Mouse (Mus musculus) gastrocnemius, adult 8-10 months (tissue): ENCODE measurements around the gene Prss48. TPM values are rescaled to one million over a fixed set of nuclear protein-coding genes. Genes with fewer than 3 reads are reported as not detected.
"Not testable (repeated sequence)": the region's sequence is repeated elsewhere in the genome, so short reads cannot be mapped to it uniquely, and the experiment has no call there.

Source experiments
- DNase-seq, 2 experiments: peaks; one replicate each; pipeline ENCODE4 v3.0.0; 2022; ENCODE audit warnings: low spot score in 2 of 2
- total RNA-seq, 4 experiments: library from RNA; stranded (reverse); gene quantifications; 2 replicates each; pipeline ENCODE4 v1.2.4; 2022

Gene Prss48
- total RNA-seq, 4 experiments from 2014 or later = not detected

DNA sequence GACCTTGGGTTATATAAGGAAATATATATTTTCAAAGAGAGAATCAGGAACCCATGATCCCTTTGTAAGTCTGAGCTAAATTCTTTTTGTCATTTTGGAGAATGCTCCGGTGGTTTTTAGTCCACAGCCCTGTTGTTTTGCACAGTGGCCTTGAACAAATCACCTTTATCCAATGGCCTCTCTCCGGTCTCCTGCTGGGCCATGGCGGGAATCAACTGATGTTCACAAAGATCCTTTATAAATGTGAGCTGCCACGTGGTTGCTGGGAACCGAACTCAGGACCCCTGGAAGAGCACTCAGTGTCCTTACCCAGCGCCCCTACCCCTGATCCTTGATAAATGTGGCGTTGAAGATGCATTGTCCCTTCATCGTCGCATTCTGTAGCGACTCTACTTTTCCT lies 2.5 kb upstream of the Prss48 start:
- DNase-seq = no peak

DNA sequence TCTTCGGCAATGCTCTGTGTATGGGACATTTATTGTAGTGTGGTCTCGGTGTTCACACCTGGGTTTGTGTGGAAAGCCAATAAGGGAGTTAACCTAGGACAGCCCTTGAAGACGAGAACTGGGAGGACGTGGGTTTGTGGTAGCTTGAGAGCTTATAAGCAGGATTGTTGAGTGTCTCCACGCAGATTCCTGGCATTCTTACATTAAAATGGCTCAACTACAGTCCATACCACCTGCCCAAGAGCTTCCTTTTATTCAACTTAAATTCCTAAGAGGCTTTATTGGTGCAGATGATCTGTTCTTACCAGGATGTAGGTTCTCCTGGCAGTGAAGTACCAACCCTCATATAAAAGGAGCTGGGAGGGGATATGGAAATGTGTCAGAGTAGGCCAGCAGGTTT lies 649 bp upstream of the Prss48 start:
- DNase-seq = no peak

DNA sequence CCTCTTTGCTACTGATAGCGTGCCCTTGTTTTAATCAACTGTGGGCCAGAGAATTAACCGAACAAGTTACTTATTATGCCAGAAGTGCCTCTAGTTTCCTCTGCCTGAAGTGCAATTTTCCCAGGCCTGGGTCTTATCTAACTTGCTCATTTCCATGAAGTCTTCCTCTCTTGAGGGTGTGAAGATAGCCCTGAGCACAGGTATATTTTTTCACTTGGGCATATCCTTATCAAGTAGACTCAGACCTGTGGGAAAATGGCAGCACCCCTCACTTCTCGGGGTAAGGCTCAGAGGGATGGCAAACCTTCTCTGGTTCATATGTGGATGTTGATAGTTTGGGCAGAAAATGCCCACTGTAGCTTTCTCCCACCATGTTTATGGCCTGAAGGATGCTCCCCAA lies 1.0 kb downstream of the Prss48 start:
- no peak for DNase-seq

DNA sequence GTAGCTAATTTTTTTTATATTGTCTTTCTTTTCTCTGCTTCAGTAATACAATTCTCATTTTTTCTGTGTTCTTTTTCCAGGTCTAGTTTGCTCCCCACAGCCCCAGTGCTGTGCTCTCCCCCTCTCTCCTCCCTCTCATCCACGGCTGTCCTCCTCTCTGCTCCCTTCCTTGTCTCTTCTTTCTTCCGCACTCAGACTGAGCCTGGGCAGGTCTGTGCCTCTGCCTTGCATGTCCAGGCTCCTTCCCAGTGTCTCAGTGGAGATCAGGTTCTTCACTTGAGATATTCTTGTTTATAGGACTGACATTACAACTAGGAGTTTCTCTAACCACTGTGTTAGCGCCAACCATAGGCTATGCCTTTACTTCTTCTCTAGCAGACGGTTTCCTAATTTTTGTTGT lies 7.6 kb downstream of the Prss48 start:
- no peak for DNase-seq

DNA sequence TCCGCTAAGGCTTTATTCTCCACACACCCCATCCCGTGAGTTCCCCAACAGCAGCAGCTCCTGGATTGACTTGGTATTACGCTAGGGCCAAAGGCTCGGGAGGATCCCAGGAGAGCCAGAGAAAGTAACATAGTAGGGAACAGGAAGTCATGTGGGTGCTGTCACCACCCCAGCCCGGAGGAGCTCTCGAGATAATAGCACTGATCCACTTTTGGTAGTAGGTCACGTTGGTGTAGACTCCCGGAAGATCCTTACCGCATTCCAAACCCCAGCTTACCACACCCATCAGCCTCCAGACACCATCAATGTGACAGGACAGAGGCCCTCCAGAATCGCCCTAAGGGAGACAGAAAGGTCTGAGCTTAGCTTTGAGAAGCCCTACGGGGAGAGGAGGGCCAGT lies 8.5 kb downstream of the Prss48 start:
- no peak for DNase-seq

DNA sequence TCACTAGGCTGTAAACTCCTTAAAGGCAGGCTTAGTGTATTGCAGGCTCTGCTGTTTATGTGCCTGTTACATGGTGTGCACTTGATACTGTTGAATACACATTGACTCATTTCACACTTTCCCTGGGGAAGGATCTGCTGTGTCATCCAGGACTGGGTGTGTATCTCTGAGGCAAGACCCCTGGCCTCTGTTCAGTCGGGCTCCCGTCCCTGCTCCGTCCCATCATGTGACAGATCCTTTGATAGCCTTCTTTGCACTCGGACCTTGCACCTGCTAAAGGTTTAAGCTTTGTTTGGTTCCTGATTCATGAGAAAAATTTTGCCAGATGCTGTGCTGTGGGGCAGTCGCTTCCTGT lies 10.5 kb downstream of the Prss48 start:
- no peak for DNase-seq

DNA sequence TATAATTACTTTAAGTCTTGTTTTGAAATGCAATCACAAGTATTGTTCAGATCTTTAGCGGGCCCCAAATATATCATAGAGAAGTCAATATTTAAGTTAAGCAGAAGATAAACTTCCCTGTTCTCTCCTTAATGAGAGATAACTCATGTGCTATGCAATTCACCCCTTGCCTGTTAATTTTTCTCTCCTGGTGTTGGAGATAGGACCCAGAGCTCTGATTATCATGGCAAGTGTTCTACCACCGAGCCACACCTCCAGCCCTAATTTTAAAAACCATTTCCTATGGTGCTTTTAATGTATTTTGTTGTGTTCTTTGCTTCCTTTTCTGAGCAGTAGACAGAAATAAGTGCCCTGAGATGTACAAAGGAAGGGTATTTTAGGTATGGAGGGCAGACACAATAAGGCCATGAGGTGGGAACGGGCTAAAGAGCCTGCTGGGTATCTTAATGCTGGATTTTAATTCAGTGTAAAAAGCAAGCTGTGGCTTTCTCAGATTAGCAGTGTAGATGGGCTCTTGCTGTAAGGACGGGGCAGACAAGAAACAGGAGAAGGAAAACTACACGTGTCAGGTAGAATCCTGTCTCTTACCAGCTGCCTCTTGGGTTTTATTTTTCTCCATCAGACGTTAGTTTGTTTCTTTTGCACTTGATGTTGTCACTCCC lies 11.0 kb downstream of the Prss48 start:
- no peak for DNase-seq

DNA sequence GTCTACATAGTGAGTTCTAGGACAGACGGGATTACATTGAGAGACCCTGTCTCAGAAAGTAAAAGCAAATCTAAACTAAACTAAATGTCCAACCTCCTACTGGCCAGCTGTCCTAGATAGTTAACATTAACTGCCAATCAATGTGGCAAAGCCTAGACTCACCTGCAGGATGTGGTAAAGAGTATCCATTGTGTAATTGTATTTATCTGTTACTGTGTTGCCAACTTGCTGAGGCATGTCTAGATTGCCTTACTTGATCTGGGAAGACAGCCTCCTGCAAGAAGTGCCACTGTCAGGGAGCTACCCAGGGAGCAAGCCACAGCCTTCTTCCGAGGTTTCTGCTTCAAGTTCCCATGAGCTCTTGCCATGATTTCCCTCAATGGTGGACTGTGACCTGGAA lies 15.1 kb downstream of the Prss48 start:
- DNase-seq = no peak

DNA sequence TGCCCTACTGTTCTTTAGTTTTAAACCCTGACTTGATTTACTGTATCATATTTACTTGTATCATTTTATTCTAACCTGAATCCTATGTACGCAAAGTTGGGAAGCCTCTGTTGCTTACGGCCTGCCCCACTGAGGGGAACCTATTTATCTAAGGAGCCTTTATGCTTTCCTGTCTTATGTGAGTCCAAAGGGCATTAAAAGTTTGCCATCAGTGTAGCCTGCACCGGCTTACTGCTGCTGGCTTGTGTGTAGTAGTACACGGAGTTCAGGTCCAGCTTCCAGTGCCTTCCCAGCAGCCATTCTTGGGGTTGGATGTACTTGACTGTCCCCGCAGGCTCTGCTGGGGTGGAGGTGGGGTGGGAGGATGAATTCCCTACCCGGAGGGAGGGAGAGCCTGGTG lies 17.8 kb downstream of the Prss48 start:
- no peak for DNase-seq

DNA sequence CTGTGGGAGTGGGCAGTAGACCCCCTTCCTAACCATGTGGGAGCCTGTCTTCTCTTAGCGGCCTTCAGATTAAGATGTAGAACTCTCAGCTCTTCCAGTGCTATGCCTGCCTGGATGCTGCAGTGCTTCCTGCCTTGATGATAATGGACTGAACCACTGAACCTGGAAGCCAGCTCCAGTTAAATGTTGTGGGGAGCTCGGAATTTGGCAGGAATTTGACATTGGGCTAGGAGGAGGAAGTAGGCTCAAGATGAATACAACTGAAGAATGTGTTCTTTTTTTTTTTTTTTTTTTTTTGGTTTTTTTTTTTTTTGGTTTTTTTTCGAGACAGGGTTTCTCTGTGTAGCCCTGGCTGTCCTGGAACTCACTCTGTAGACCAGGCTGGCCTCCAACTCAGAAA lies 20.5 kb downstream of the Prss48 start:
- not testable (repeated sequence) for DNase-seq

DNA sequence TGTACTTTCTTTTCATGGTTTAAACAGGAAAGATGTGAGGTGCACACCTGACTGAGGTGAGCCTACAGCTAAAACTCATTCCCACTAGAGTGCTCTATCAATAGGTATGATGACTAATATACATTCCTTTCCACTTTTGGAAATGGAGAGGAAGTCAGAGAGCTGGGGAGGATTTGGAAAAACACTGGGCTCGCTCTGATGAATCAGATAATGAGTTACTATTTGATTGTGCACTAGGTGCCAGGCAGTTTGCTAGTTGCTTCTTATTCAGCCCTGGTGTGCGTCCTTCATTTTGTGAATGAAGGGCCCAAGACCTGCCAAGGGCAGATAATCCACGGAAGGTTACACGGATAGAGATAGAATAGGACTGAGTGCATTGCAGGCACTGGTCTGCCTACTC lies 22.3 kb downstream of the Prss48 start:
- no peak for DNase-seq

DNA sequence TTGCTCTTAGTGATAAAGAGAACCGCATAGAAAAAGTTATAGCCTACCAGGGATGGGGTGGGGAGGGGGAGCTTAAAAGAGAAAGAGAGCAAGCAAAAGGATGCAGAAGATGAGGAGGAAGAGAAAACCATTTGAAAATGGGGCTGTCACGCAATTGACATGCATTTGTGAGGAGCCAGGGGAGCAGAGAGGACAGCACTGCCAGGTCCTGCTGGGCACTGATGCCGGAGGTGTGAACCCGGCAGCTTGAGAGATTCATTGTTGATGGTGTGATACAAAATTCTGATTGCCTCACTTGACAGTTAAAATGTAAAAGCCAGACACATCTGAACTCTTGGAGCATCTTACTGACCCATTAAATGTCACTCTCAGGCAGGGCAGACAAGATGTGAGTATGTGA lies 27.8 kb downstream of the Prss48 start:
- DNase-seq = no peak

DNA sequence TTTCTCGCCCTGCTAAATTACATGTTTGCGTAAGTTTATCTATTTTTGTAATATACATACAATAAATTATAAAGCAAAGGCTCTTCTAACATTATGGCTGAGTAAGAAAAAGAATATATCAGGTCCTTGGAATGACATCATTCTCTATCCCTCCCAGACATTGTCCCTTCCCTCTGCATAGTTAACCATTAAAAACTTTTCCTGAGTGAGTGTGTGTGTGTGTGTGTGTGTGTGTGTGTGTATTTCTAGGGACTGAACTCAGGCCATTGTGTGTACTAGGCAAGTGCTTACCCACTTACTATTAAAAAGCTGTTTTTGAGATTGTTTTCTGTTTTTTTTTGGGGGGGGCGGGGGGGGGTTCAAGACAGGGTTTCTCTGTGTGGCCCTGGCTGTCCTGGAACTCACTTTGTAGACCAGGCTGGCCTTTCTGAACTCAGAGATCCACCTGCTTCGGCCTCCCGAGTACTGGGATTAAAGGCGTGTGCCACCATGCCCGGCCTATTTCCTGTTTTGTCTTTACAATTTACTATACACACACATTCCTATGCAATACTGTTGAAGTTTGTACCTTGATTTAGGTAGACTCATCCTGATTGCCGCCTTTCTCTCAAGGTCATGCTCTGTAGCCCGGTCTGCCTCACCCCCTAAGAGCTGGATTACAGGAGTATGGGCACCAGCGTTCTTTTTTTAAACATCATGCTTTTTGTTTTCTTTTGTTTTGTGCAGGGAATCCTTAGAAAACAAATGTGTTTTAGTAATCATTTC lies 28.7 kb downstream of the Prss48 start:
- DNase-seq = no peak

DNA sequence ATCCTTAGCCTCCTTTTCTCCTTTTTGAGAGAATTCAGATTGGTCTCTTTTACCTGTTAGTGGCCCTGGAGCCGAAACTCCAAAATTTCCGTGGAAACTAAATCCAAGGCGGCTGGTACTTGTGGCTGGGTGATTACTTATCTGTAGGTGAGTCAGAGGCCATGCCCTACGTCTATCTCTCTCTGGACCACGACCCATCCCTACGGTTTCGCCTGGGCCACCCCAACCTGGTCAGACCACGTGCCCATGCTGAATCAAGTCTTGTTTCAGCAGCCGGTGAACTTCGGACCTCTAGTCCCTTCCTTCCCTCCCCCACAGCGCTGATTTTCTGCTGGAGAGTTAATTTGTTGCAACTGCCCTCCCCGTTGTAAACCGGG lies 30.7 kb downstream of the Prss48 start:
- DNase-seq = no peak

DNA sequence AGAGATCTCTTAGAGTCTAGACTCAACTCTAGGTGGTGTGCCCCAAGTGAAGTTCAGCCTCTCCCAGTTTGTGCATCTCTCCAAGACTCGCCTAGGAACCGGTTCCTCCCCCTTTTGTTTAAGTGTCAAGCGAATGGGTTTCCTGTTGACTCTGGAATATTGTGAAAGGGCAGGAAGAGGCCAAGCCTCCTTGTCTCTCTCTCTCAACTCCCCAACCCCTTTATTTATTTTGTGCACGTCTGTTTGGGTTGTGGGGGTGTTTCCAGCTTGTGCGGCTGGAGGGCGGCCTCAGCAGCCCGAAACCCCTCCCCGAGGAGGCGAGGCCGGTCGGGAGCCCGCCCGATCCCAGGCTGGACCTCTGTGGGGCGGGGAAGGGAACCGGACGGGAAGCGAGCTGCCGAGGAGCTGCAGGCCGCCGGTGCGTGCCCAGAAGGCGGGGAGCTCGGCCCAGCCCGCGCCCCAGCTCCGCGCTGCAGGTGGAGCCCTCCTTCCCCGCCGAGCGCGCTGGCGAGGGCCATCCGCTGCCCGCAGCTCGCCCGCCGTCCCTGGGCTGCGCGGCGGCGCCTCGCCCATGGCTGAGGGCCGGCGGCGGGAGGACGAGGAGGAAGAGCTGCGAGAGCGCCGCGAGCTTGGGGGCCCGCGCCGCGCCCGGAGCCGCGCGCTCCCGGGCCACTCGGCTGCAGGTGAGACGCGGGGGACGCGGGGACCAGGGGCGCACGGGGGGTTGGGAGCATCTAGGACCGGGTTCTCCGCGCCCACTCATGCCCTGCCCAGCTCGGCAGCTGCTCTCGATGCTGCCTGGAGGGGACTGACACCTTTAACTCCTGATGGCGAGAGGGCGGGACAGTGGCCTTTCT lies 31.3 kb downstream of the Prss48 start, which contains the start of gene Sh3d19:
Sh3d19 (plus strand) TSS at position 368 of the 857 bp plus-strand sequence.
- peak; percentile 36 to 52 for DNase-seq

DNA sequence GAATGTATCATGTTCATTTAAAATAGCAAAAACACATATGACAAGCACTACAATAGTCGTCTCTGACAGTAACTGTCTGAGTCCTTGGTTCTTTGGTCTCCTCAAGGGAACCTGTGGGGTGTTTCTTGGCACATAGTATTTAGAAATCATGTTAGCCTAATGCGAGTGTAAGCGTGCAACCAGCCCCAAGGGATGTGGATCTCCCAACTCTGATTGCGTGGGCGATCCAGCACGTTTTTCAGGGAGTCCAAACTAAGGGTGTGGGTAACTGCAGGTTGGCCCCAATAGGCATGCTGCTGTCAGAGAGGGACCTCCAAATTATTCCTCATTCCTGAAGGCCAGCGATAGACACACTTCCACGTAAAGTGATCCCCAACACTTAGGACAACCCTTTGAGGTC lies 33.3 kb downstream of the Prss48 start:
- DNase-seq = no peak

DNA sequence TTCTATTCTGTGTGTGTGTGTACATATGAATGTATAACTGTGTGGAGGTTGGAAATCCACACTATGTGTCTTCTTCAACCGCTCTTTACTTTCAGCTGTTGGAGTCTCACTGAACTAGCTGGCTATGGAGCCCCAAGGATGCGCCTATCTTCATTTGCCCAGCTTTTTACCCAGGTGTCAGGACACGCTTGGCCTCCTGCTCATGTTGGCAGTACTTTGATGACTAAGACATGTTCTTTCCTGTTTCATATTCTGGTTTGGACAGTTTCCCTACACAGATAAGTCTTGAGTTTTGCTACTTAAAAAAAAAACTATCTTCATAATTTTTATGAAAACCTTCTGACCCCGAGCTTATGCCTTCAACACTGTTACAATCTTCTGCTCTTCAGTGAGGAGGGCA lies 36.8 kb downstream of the Prss48 start:
- no peak for DNase-seq

DNA sequence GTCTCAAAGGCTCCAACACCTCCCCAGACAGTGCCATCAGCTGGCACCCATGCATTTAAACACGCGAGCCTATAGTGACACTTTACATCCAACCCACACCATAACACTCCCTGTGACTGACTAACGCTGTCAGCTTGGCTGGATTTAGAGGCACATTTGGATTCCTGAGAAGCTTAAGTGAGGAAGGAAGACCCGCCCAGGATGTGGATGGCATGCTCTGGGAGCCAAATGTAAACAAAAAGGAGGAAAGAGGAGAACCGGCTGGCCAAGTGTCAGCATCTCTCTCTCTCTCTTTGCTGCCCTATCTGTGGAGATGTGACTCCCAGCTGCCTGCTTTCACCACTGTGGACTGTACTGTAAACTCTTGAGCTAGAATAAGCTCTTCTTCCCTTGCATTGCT lies 41.2 kb downstream of the Prss48 start:
- no peak for DNase-seq

DNA sequence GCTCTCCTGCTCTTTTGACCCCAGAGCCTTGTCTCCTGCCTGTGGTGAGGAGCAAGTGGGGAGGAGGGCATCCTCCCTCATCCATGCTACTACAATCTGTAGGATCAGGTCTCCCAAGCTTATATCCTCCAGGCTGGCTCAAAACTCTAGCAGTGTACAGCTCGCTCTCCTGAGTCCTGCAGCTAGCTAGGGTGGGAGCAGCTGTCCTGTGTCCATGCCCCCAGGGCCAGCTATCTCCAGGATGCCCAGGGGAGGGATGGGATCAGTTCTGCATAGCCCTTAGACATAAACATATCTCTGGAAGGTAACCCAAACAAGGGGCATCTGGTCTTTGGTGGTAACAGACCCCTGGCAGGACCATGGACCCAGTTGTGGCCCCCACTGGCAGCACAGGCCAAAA lies 42.6 kb downstream of the Prss48 start:
- no peak for DNase-seq

DNA sequence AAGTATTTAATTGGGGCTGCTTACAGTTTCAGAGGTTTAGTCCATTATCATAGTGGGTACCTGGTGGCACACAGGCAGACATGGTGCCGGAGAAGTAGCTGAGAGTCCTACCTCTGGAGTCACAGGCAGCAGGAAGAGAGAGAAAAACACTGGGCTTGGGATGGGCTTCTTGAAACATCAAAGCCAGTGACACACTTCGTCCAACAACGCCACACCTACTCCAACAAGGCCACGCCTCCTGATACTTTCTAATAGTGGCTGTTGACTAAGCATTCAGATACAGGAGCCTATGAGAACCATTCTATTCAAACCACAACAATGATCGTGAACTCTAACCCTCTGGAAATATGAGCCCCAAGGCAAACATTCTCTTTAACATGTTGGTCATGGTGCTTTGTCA lies 46.6 kb downstream of the Prss48 start:
- DNase-seq = no peak

DNA sequence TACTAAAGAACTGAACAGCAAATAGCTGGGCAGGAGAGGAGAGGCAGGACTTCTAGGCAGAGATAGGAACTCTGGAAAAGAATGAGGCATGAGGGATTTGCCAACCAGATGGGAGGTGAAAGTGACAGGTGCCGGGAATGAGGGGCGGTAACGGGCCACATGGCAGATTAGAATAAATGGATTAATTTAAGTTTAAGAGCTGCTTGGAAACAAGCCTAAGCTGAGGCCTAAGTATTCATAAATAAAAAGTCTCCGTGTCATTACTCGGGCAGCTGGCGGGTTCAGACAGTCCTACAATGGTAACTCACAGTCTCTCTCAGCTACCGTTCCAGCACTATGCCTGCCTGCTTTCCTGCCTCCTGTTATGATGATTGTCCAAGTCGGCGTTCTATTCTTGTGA lies 47.0 kb downstream of the Prss48 start:
- no peak for DNase-seq

DNA sequence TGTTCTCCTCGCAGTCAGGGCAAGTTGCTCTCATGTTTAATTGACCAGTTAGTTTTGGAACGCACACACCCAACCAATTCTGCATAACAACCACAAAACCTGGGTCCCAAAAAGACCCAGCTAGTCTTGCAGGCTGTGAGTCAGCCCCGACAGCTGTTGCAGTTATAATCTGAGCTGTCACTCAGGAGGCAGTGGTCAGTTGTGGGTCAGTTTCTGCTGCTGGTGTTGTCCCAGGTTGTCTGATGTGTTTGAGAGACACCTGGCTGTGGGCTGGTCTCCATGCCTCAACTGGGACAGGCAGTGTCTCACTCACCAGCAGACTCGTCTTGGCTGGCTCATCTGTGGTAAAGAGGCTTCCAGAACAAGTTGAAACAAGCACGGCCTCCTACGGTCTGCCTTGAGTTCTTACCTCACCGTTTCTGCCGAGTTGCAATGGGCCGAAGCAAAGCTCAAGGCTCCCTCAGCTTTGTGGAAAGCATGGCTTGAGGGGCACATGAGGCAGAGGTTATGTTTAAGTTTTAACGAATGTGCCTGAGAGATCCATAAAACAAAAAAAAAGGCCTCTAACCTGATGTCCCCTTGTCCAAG lies 49.5 kb downstream of the Prss48 start:
- no peak for DNase-seq
